Mouse (Mus musculus): ENCODE measurements around the gene Rplp1. TPM values are rescaled to one million over a fixed set of nuclear protein-coding genes. Genes with fewer than 3 reads are reported as not detected.

Gene Rplp1
- polyA plus RNA-seq, 1 experiment: 10,824 TPM

DNA sequence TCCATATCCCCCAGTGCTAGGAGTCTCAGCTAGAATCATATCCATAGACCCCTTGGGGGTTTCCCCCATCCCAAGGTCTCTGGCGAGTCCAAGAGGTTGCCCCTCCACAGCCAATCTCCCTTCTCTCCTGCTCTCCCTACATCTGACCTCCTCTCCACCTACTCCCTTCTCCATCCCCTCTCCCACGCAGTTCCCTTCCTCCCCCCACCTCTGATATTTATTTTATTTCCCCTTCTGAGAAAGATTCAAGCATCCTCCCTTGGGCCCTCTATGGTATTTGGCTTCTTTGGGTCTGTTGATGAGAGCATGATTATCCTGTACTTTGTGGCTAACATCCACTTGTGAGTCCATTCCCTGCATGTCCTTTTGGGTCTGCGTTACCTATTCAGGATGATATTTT, 6.0 kb downstream of the Rplp1 start:
- 87% methylated on average over 3 of the region's 3 CpGs for WGBS
- H3K36me3 ChIP-seq (ENCODE audit: control insufficient read depth, insufficient read depth, low read length): peaks cover 15% of the 10 kb centered on the region
- no peak overlapping the region for H3K27ac ChIP-seq (ENCODE audit: control insufficient read depth, insufficient read depth, low read length)
- TF ChIP-seq CTCF (IDR thresholded peaks at IDR 0.05; ENCODE audit: borderline replicate concordance, control insufficient read depth, extremely low read depth, insufficient read depth, low read length, poor library complexity) (no peak), POLR2A (IDR thresholded peaks at IDR 0.05; ENCODE audit: control insufficient read depth, extremely low read depth, insufficient read depth, low read length, poor library complexity) (no peak)
- no peak overlapping the region for H3K4me3 ChIP-seq (ENCODE audit: control insufficient read depth, insufficient read depth, low read length)
- no peak for DNase-seq
- no peaks in the 10 kb centered on the region for H3K27me3 ChIP-seq (ENCODE audit: control insufficient read depth, insufficient read depth, low read length)
- no peaks in the 10 kb centered on the region for H3K4me1 ChIP-seq (replicated peaks; ENCODE audit: control insufficient read depth, insufficient read depth, low read length)

DNA sequence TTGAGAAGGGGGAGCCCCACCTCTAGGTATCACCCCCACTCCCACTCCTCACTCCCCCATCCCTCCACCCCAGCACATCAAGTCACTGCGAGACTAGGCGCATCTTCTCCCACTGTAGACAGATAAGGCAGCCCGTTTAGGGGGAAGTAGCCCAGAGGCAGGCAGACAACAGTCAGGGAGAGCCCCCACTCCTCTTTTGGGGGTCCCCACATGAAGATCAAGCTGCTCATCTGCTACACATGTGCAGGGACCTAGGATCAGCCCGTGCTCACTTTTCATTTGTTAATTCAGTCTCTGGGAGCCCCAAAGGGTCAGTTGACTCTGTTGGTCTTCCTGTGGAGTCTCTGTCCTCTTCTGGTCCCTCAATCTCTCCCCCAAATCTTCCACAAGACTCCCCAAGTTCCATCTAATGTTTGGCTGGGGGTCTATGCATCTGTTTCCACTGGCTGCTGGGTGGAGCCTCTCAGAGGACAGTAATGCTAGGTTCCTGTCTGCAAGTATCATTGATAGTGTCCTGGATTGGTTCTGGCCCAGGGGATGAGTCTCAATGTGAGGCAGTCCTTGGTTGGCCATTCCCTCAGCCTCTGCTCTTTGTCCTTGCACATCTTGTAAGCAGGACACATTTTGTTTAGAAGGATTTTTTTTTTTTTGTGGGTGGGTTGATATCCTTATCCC, 6.6 kb downstream of the Rplp1 start:
- 75% methylated on average over 4 of the region's 4 CpGs for WGBS
- DNase-seq: no peak
- H3K27ac ChIP-seq (ENCODE audit: control insufficient read depth, insufficient read depth, low read length): no peak overlapping the region
- TF ChIP-seq CTCF (IDR thresholded peaks at IDR 0.05; ENCODE audit: borderline replicate concordance, control insufficient read depth, extremely low read depth, insufficient read depth, low read length, poor library complexity): no peak
- no peak for TF ChIP-seq POLR2A (IDR thresholded peaks at IDR 0.05; ENCODE audit: control insufficient read depth, extremely low read depth, insufficient read depth, low read length, poor library complexity)
- no peaks in the 10 kb centered on the region for H3K4me1 ChIP-seq (replicated peaks; ENCODE audit: control insufficient read depth, insufficient read depth, low read length)
- H3K36me3 ChIP-seq (ENCODE audit: control insufficient read depth, insufficient read depth, low read length): peaks cover 11% of the 10 kb centered on the region
- no peaks in the 10 kb centered on the region for H3K27me3 ChIP-seq (ENCODE audit: control insufficient read depth, insufficient read depth, low read length)
- no peak overlapping the region for H3K4me3 ChIP-seq (ENCODE audit: control insufficient read depth, insufficient read depth, low read length)

DNA sequence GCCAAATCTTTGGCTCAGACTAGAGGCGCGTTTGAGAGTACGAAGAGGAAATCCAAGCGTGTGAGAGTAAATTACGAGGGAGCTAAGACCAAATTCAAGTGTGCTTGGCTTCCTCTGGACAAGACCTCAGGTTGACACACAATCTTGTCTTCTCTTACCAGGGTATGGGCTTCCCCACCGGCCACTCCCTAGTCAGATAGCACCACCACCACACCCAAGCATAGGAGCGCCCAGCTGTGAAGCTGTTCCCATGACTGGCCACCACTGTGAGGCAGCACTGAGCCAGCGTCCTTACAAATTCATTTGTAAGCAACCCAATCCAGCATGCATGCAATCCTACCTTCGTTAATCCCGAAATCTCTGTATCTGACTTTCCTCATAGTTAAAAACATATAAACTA, 7.4 kb downstream of the Rplp1 start:
- peak; percentile 66 for DNase-seq
- Histone ChIP-seq H3K4me1 (replicated peaks; ENCODE audit: control insufficient read depth, insufficient read depth, low read length) (no peaks in the 10 kb centered on the region), H3K36me3 (ENCODE audit: control insufficient read depth, insufficient read depth, low read length) (peaks cover 3% of the 10 kb centered on the region), H3K4me3 (ENCODE audit: control insufficient read depth, insufficient read depth, low read length) (no peak overlapping the region), H3K27ac (ENCODE audit: control insufficient read depth, insufficient read depth, low read length) (no peak overlapping the region), H3K27me3 (ENCODE audit: control insufficient read depth, insufficient read depth, low read length) (no peaks in the 10 kb centered on the region)
- TF ChIP-seq POLR2A (IDR thresholded peaks at IDR 0.05; ENCODE audit: control insufficient read depth, extremely low read depth, insufficient read depth, low read length, poor library complexity) (no peak), CTCF (IDR thresholded peaks at IDR 0.05; ENCODE audit: borderline replicate concordance, control insufficient read depth, extremely low read depth, insufficient read depth, low read length, poor library complexity) (peak; percentile 64; the same call in 1 of the 2 replicates)
- 48% methylated on average over 10 of the region's 10 CpGs for WGBS

DNA sequence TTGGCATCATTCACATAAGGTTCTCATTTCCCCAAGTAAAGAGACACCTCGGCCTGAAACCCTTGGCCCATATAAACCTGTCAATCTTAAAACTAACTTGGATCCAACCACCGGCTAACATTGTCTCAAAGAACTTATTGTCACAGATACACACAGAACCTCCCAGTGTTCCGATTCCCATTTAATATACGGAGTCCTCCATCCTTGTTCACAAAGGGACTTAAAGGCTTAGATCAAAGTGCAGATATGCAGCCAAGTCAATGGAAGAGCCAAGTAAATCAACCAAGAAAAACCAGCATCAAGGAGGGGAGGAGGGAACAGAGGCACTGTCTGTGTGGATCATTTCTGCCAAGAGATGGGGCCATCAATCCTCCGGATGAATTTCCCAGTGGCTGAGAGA, 8.8 kb downstream of the Rplp1 start:
- no peak for DNase-seq
- WGBS: 92% methylated on average over 5 of the region's 5 CpGs

DNA sequence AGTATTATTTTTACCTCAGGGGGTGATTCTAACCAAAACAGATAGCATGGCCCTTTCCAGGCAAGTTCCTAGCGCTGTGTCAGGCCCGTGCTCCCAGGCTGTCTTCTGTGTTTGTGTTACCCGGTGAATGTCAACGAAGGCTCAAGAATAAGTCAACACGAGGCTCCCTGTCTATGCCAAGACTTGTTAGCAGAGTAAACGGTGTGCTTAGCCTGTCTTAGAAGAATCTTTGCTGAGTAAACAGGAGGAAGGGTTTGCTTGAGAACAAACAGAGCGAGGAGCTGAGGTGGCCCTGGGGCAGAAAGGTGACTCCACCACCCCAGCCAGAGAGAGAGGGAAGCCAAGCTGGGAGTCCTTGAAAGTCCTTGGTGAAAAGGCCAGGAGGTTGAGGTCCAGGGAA, 10.1 kb downstream of the Rplp1 start:
- Histone ChIP-seq H3K27me3 (ENCODE audit: control insufficient read depth, insufficient read depth, low read length) (no peaks in the 10 kb centered on the region), H3K36me3 (ENCODE audit: control insufficient read depth, insufficient read depth, low read length) (no peaks in the 10 kb centered on the region), H3K4me1 (replicated peaks; ENCODE audit: control insufficient read depth, insufficient read depth, low read length) (no peaks in the 10 kb centered on the region; the same call in 1 of the 2 replicates), H3K4me3 (ENCODE audit: control insufficient read depth, insufficient read depth, low read length) (no peak overlapping the region), H3K27ac (ENCODE audit: control insufficient read depth, insufficient read depth, low read length) (no peak overlapping the region)
- no peak for DNase-seq
- no peak for TF ChIP-seq POLR2A (IDR thresholded peaks at IDR 0.05; ENCODE audit: control insufficient read depth, extremely low read depth, insufficient read depth, low read length, poor library complexity)
- TF ChIP-seq CTCF (IDR thresholded peaks at IDR 0.05; ENCODE audit: borderline replicate concordance, control insufficient read depth, extremely low read depth, insufficient read depth, low read length, poor library complexity): no peak
- WGBS: 97% methylated on average over 7 of the region's 7 CpGs

More for the DNA sequence above, 8.8 kb downstream of the Rplp1 start:
- Histone ChIP-seq H3K27me3 (ENCODE audit: control insufficient read depth, insufficient read depth, low read length) (no peaks in the 10 kb centered on the region), H3K36me3 (ENCODE audit: control insufficient read depth, insufficient read depth, low read length) (no peaks in the 10 kb centered on the region), H3K4me1 (replicated peaks; ENCODE audit: control insufficient read depth, insufficient read depth, low read length) (no peaks in the 10 kb centered on the region; the same call in 1 of the 2 replicates), H3K27ac (ENCODE audit: control insufficient read depth, insufficient read depth, low read length) (no peak overlapping the region), H3K4me3 (ENCODE audit: control insufficient read depth, insufficient read depth, low read length) (no peak overlapping the region)
- TF ChIP-seq POLR2A (IDR thresholded peaks at IDR 0.05; ENCODE audit: control insufficient read depth, extremely low read depth, insufficient read depth, low read length, poor library complexity) (no peak), CTCF (IDR thresholded peaks at IDR 0.05; ENCODE audit: borderline replicate concordance, control insufficient read depth, extremely low read depth, insufficient read depth, low read length, poor library complexity) (no peak)

DNA sequence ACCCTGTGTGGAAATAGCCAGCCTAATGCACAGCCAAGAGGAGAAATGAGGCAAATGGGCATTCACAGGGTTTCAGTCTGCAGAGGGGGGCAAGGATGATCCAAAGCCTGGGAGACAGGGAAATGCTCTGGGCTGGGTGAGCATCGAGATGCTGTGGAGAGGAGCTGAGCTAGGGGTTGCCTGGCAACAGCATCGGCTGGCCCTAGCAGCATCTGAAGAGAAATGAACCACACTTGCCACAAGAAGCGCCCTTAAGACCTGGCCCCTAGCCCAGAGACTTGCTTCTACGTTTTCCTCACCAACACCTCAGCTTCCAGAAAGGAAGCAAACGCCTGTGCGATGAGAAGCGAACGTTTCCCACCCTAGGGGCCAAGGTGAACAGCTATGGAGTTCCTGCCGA, 11.9 kb downstream of the Rplp1 start:
- WGBS: 29% methylated on average over 9 of the region's 9 CpGs
- Histone ChIP-seq H3K27ac (ENCODE audit: control insufficient read depth, insufficient read depth, low read length) (no peak overlapping the region), H3K36me3 (ENCODE audit: control insufficient read depth, insufficient read depth, low read length) (no peaks in the 10 kb centered on the region)

More for the DNA sequence above, 11.9 kb downstream of the Rplp1 start:
- Histone ChIP-seq H3K4me1 (replicated peaks; ENCODE audit: control insufficient read depth, insufficient read depth, low read length) (peaks cover 3% of the 10 kb centered on the region), H3K4me3 (ENCODE audit: control insufficient read depth, insufficient read depth, low read length) (no peak overlapping the region), H3K27me3 (ENCODE audit: control insufficient read depth, insufficient read depth, low read length) (no peaks in the 10 kb centered on the region)
- DNase-seq: no peak
- no peak for TF ChIP-seq POLR2A (IDR thresholded peaks at IDR 0.05; ENCODE audit: control insufficient read depth, extremely low read depth, insufficient read depth, low read length, poor library complexity)
- no peak for TF ChIP-seq CTCF (IDR thresholded peaks at IDR 0.05; ENCODE audit: borderline replicate concordance, control insufficient read depth, extremely low read depth, insufficient read depth, low read length, poor library complexity)
